Mouse (Mus musculus) hindbrain, embryonic 12.5 days (tissue): ENCODE measurements at regions not wholly inside any gene's neighbourhood (a gene's known extent, or its start where the extent isn't known, plus 50 kb on each side); places are given as distances from the start of the nearest gene placed in this dataset.
A peak's percentile ranks its signal among the peaks of the same experiment; 100 is the strongest.

Experiments used
- ATAC-seq: fragments of 200-750 bp; cut with Nextera tagmentation; 2 replicates; pipeline ENCODE4 v1.8.0; 2017; ENCODE audit warnings: moderate TSS enrichment; ENCODE audit not compliant: low FRiP score
- H3K27ac ChIP-seq: fragments of 300-500 bp; sonication (generic); 2 replicates; pipeline ENCODE4 v1.5.1; 2016; ENCODE audit warnings: mild to moderate bottlenecking
- H3K27me3 ChIP-seq: fragments of 300-500 bp; sonication (generic); 2 replicates; pipeline ENCODE4 v1.6.1; 2016; ENCODE audit warnings: mild to moderate bottlenecking
- H3K36me3 ChIP-seq: fragments of 300-500 bp; sonication (generic); 2 replicates; pipeline ENCODE4 v1.6.1; 2016; ENCODE audit warnings: mild to moderate bottlenecking
- H3K4me1 ChIP-seq: fragments of 300-500 bp; sonication (generic); 2 replicates; pipeline ENCODE4 v1.6.1; 2016
- H3K4me2 ChIP-seq: fragments of 300-500 bp; sonication (generic); replicated peaks from 2 replicates; pipeline ENCODE4 v1.6.1; 2016; ENCODE audit warnings: mild to moderate bottlenecking
- H3K4me3 ChIP-seq: fragments of 300-500 bp; sonication (generic); 2 replicates; pipeline ENCODE4 v1.5.1; 2016; ENCODE audit warnings: mild to moderate bottlenecking
- H3K9ac ChIP-seq: fragments of 300-500 bp; sonication (generic); 2 replicates; pipeline ENCODE4 v1.6.1; 2016; ENCODE audit warnings: mild to moderate bottlenecking, moderate library complexity
- H3K9me3 ChIP-seq: fragments of 300-500 bp; sonication (generic); replicated peaks from 2 replicates; pipeline ENCODE4 v1.6.1; 2016; ENCODE audit warnings: mild to moderate bottlenecking
- WGBS: fragments of 180-500 bp; shearing (Covaris S2); methylation state at CpG from one replicate; pipeline ENCODE4 v1.1.7; 2016; 5-methylcytosine and 5-hydroxymethylcytosine counted together

- H3K9ac ChIP-seq = 0 out of 2 replicates have a peak overlapping the region, but pooled peaks have one; percentile 24
- ATAC-seq = peak; percentile 53; the same call in 1 of the 2 replicates
- H3K27ac ChIP-seq = peak overlapping the region; percentile 87
- peak overlapping the region; percentile 32 for H3K4me2 ChIP-seq
- H3K9me3 ChIP-seq = no peaks in the 10 kb centered on the region
- H3K4me3 ChIP-seq = no peak overlapping the region
- peaks cover 58% of the 10 kb centered on the region for H3K4me1 ChIP-seq
- no peaks in the 10 kb centered on the region for H3K27me3 ChIP-seq
- H3K36me3 ChIP-seq = no peaks in the 10 kb centered on the region
- 55% methylated on average over 12 of the region's 12 CpGs for WGBS
Measured at GRCm38 (mm10) chr8:126659691-126660657, 66.2 kb upstream of the Irf2bp2 start.

- WGBS = 65% methylated on average over 6 of the region's 6 CpGs
- Histone ChIP-seq H3K4me3 (no peak overlapping the region), H3K27ac (no peak overlapping the region), H3K9ac (no peak overlapping the region), H3K9me3 (no peaks in the 10 kb centered on the region), H3K27me3 (no peaks in the 10 kb centered on the region), H3K4me2 (no peak overlapping the region), H3K4me1 (peaks cover 48% of the 10 kb centered on the region), H3K36me3 (no peaks in the 10 kb centered on the region)
- ATAC-seq = no peak
Measured at GRCm38 (mm10) chr8:126657546-126657945, 63.8 kb upstream of the Irf2bp2 start.

GRCm38 (mm10) chr8:126656554-126657260 lies 62.9 kb upstream of the Irf2bp2 start:
- H3K9me3 ChIP-seq = no peaks in the 10 kb centered on the region
- no peak overlapping the region for H3K4me2 ChIP-seq
- no peak overlapping the region for H3K9ac ChIP-seq
- ATAC-seq = no peak
- peaks cover 40% of the 10 kb centered on the region for H3K4me1 ChIP-seq
- 82% methylated on average over 10 of the region's 10 CpGs for WGBS
- H3K27me3 ChIP-seq = no peaks in the 10 kb centered on the region
- H3K27ac ChIP-seq = no peak overlapping the region
- no peaks in the 10 kb centered on the region for H3K36me3 ChIP-seq
- no peak overlapping the region for H3K4me3 ChIP-seq

- no peak overlapping the region for H3K9ac ChIP-seq
- H3K27me3 ChIP-seq = no peaks in the 10 kb centered on the region
- H3K4me2 ChIP-seq = no peak overlapping the region
- H3K4me1 ChIP-seq = peaks cover 28% of the 10 kb centered on the region
- ATAC-seq = no peak
- no peak overlapping the region for H3K27ac ChIP-seq
- WGBS = 55% methylated on average over 2 of the region's 2 CpGs
- H3K9me3 ChIP-seq = no peaks in the 10 kb centered on the region
- no peak overlapping the region for H3K4me3 ChIP-seq
- no peaks in the 10 kb centered on the region for H3K36me3 ChIP-seq
Measured at GRCm38 (mm10) chr8:126655565-126655964, 61.8 kb upstream of the Irf2bp2 start.

GRCm38 (mm10) chr8:126654353-126654752 lies 60.6 kb upstream of the Irf2bp2 start:
- H3K4me2 ChIP-seq = no peak overlapping the region
- H3K36me3 ChIP-seq = no peaks in the 10 kb centered on the region
- no peaks in the 10 kb centered on the region for H3K27me3 ChIP-seq
- H3K9ac ChIP-seq = no peak overlapping the region
- peak overlapping the region; percentile 5; the same call in 1 of the 2 replicates for H3K27ac ChIP-seq
- H3K4me3 ChIP-seq = no peak overlapping the region
- peaks cover 16% of the 10 kb centered on the region for H3K4me1 ChIP-seq
- no peaks in the 10 kb centered on the region for H3K9me3 ChIP-seq
- 85% methylated on average over 7 of the region's 7 CpGs for WGBS
- no peak for ATAC-seq

GRCm38 (mm10) chr8:126652151-126652550 lies 58.4 kb upstream of the Irf2bp2 start:
- Histone ChIP-seq H3K4me3 (no peak overlapping the region), H3K27me3 (no peaks in the 10 kb centered on the region)
- ATAC-seq = no peak

GRCm38 (mm10) chr8:126650945-126651344 lies 57.2 kb upstream of the Irf2bp2 start:
- H3K4me3 ChIP-seq = no peak overlapping the region
- 89% methylated on average over 8 of the region's 8 CpGs for WGBS
- H3K9me3 ChIP-seq = no peaks in the 10 kb centered on the region
- no peak overlapping the region for H3K27ac ChIP-seq
- H3K36me3 ChIP-seq = no peaks in the 10 kb centered on the region
- ATAC-seq = no peak
- H3K9ac ChIP-seq = no peak overlapping the region
- H3K4me1 ChIP-seq = peaks cover 15% of the 10 kb centered on the region
- H3K27me3 ChIP-seq = no peaks in the 10 kb centered on the region
- H3K4me2 ChIP-seq = no peak overlapping the region

More at GRCm38 (mm10) chr8:126652151-126652550, 58.4 kb upstream of the Irf2bp2 start:
- Histone ChIP-seq H3K9ac (no peak overlapping the region), H3K4me2 (no peak overlapping the region), H3K36me3 (no peaks in the 10 kb centered on the region), H3K9me3 (no peaks in the 10 kb centered on the region), H3K27ac (no peak overlapping the region), H3K4me1 (peaks cover 15% of the 10 kb centered on the region)
- 90% methylated on average over 5 of the region's 5 CpGs for WGBS

GRCm38 (mm10) chr8:126649305-126649704 lies 55.5 kb upstream of the Irf2bp2 start:
- Histone ChIP-seq H3K27me3 (no peaks in the 10 kb centered on the region), H3K4me2 (no peak overlapping the region), H3K9ac (no peak overlapping the region), H3K4me1 (peaks cover 3% of the 10 kb centered on the region), H3K4me3 (no peak overlapping the region), H3K27ac (no peak overlapping the region), H3K36me3 (no peaks in the 10 kb centered on the region), H3K9me3 (no peaks in the 10 kb centered on the region)
- ATAC-seq = no peak
- WGBS = 86% methylated on average over 1 of the region's 1 CpGs

- Histone ChIP-seq H3K4me1 (0 out of 2 replicates have a peak, but pooled peaks cover 2% of the 10 kb centered on the region), H3K36me3 (no peaks in the 10 kb centered on the region), H3K4me3 (no peak overlapping the region), H3K27ac (no peak overlapping the region), H3K9me3 (no peaks in the 10 kb centered on the region), H3K4me2 (no peak overlapping the region), H3K9ac (no peak overlapping the region), H3K27me3 (no peaks in the 10 kb centered on the region)
- no peak for ATAC-seq
- 79% methylated on average over 1 of the region's 1 CpGs for WGBS
Measured at GRCm38 (mm10) chr8:126647350-126647749, 53.6 kb upstream of the Irf2bp2 start.

GRCm38 (mm10) chr8:126646604-126647311 lies 53.0 kb upstream of the Irf2bp2 start:
- WGBS = 62% methylated on average over 8 of the region's 8 CpGs
- H3K4me3 ChIP-seq = no peak overlapping the region
- no peak for ATAC-seq
- 0 out of 2 replicates have a peak, but pooled peaks cover 2% of the 10 kb centered on the region for H3K4me1 ChIP-seq
- no peak overlapping the region for H3K27ac ChIP-seq
- H3K27me3 ChIP-seq = no peaks in the 10 kb centered on the region
- H3K9ac ChIP-seq = no peak overlapping the region
- no peaks in the 10 kb centered on the region for H3K9me3 ChIP-seq
- H3K36me3 ChIP-seq = no peaks in the 10 kb centered on the region
- no peak overlapping the region for H3K4me2 ChIP-seq

GRCm38 (mm10) chr8:126644179-126644578 lies 50.4 kb upstream of the Irf2bp2 start:
- WGBS = 57% methylated on average over 5 of the region's 5 CpGs
- H3K4me1 ChIP-seq = 0 out of 2 replicates have a peak, but pooled peaks cover 2% of the 10 kb centered on the region
- no peak for ATAC-seq
- no peak overlapping the region for H3K4me2 ChIP-seq
- no peaks in the 10 kb centered on the region for H3K27me3 ChIP-seq
- 0 out of 2 replicates have a peak, but pooled peaks cover 3% of the 10 kb centered on the region for H3K9me3 ChIP-seq
- no peak overlapping the region for H3K27ac ChIP-seq
- H3K4me3 ChIP-seq = no peak overlapping the region
- no peaks in the 10 kb centered on the region for H3K36me3 ChIP-seq
- no peak overlapping the region for H3K9ac ChIP-seq
